28 mouse cellular contexts compared by ENCODE assay signal in genomic region chr14:117093586-117093985, GRCm38 (mm10).
"Had no signal": no experiment of that assay in that cellular context is flagged by ENCODE, and none has a peak within 500 bp of the region (broad histone marks: within the 10 kb centered on the region; RNA-seq: fewer than 3 reads in every experiment).

No protein-coding gene starts in this region.

- H3K27ac ChIP-seq: embryonic facial prominence, embryonic 10.5 days; embryonic facial prominence, embryonic 12.5 days; embryonic facial prominence, embryonic 13.5 days; embryonic facial prominence, embryonic 15.5 days; forebrain, embryonic 10.5 days; forebrain, embryonic 12.5 days; forebrain, embryonic 13.5 days; forebrain, embryonic 15.5 days; gastrocnemius, adult 2 months; heart, adult 2 months had no signal

- H3K9ac ChIP-seq: embryonic facial prominence, embryonic 12.5 days; embryonic facial prominence, embryonic 13.5 days; embryonic facial prominence, embryonic 15.5 days; forebrain, embryonic 12.5 days; forebrain, embryonic 13.5 days; forebrain, embryonic 15.5 days; forebrain, postnatal 0 days had no signal

- H3K4me2 ChIP-seq: embryonic facial prominence, embryonic 12.5 days; embryonic facial prominence, embryonic 13.5 days; embryonic facial prominence, embryonic 15.5 days; forebrain, embryonic 12.5 days; forebrain, embryonic 13.5 days; forebrain, embryonic 15.5 days had no signal

- H3K4me3 ChIP-seq: embryonic facial prominence, embryonic 10.5 days; embryonic facial prominence, embryonic 12.5 days; embryonic facial prominence, embryonic 13.5 days; embryonic facial prominence, embryonic 15.5 days; erythroblast, embryonic 14.5 days; forebrain, embryonic 10.5 days; forebrain, embryonic 12.5 days; forebrain, embryonic 13.5 days; forebrain, embryonic 15.5 days; gastrocnemius, adult 2 months; heart, adult 2 months had no signal

- H3K36me3 ChIP-seq: embryonic facial prominence, embryonic 12.5 days; embryonic facial prominence, embryonic 13.5 days; embryonic facial prominence, embryonic 15.5 days; forebrain, embryonic 15.5 days had no signal

- H3K9me3 ChIP-seq: embryonic facial prominence, embryonic 10.5 days; embryonic facial prominence, embryonic 12.5 days; embryonic facial prominence, embryonic 13.5 days; embryonic facial prominence, embryonic 15.5 days; forebrain, embryonic 10.5 days; forebrain, embryonic 12.5 days; forebrain, embryonic 13.5 days; forebrain, embryonic 15.5 days had no signal

- H3K4me1 ChIP-seq: embryonic facial prominence, embryonic 10.5 days; embryonic facial prominence, embryonic 12.5 days; embryonic facial prominence, embryonic 13.5 days; embryonic facial prominence, embryonic 15.5 days; forebrain, embryonic 10.5 days; forebrain, embryonic 12.5 days; forebrain, embryonic 13.5 days; forebrain, embryonic 15.5 days had no signal

- ATAC-seq: forebrain, embryonic 13.5 days; forebrain, embryonic 14.5 days; forebrain, embryonic 15.5 days; forebrain, embryonic 16.5 days; forebrain, postnatal 0 days had no signal

- H3K27me3 ChIP-seq: embryonic facial prominence, embryonic 12.5 days; embryonic facial prominence, embryonic 13.5 days; embryonic facial prominence, embryonic 15.5 days; forebrain, embryonic 12.5 days; forebrain, embryonic 13.5 days; forebrain, embryonic 15.5 days had no signal

- DNase-seq: cerebellum, adult 8-10 months; cerebellum, adult 9-10 months; cerebellum, adult 9-11 months; cerebellum, postnatal 10 days; cerebellum, postnatal 14 days; cerebellum, postnatal 25 days; cerebellum, postnatal 36 days; embryo, embryonic 11 days; forebrain, postnatal 0 days; gastrocnemius, adult 2 months; gastrocnemius, postnatal 10 days; gastrocnemius, postnatal 14 days; gastrocnemius, postnatal 25 days; gastrocnemius, postnatal 36 days; heart, adult 11 months; heart, adult 18-20 months; heart, adult 2 months had no signal
